Mouse (Mus musculus): Measurements from ENCODE around the gene Eef1b2. TPM values are rescaled to one million over a fixed set of nuclear protein-coding genes. Genes with fewer than 3 reads are reported as not detected.

Gene Eef1b2
- polyA plus RNA-seq, 1 experiment from 2014 or later = 338 TPM

DNA sequence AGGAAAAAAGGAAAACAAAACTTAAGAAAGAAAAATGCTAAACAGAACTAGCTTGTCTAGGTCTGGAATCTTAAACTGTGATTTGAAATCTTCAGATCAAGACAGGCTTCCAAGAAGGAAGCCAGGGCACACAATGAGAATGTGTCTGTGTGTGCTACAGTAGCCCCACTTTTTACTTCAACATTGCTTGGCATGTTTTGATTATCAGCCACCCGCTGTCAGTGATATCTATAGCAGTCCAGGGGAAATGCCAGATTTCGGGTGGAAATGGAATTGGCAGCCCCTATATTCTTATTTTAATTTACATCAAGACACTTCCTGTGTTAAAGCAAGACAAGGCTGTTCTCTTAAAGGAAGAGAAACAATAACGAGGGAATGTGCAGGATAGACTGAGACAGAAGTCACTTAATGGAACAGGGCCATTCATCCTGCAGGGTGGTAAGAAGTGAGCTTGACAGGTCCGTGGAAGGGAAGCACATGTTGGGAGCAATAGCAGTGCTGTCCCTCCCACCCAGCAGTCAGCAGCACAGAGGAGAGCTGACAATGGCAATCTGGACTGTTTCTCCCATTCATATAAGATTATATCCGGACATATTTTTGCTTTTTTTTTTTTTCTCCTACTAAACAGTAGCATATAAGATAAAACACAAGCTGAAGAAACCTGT, 19.4 kb downstream of the Eef1b2 start:
- Histone ChIP-seq H3K9me3 (peaks cover 6% of the 10 kb centered on the region; the same call in 1 of the 2 replicates), H3K4me1 (peaks cover 24% of the 10 kb centered on the region), H3K27me3 (replicated peaks) (no peaks in the 10 kb centered on the region), H3K36me3 (no peaks in the 10 kb centered on the region), H3K9ac (no peak overlapping the region), H3K27ac (replicated peaks) (no peak overlapping the region), H3K4me3 (no peak overlapping the region), H3K4me2 (no peak overlapping the region; the same call in 1 of the 2 replicates)
- WGBS = 39% methylated on average over 5 of the region's 5 CpGs
- ATAC-seq (ENCODE audit: extremely low read depth, insufficient number of reproducible peaks, low FRiP score, low TSS enrichment) = no peak

GRCm38 (mm10) chr1:63199387-63199786, 22.8 kb downstream of the Eef1b2 start:
- Histone ChIP-seq H3K9ac (no peak overlapping the region), H3K36me3 (no peaks in the 10 kb centered on the region), H3K4me2 (no peak overlapping the region), H3K27me3 (replicated peaks) (no peaks in the 10 kb centered on the region), H3K4me3 (no peak overlapping the region), H3K4me1 (peaks cover 10% of the 10 kb centered on the region), H3K27ac (replicated peaks) (no peak overlapping the region), H3K9me3 (peaks cover 6% of the 10 kb centered on the region; the same call in 1 of the 2 replicates)
- no peak for ATAC-seq (ENCODE audit: extremely low read depth, insufficient number of reproducible peaks, low FRiP score, low TSS enrichment)
- 84% methylated on average over 6 of the region's 6 CpGs for WGBS

DNA sequence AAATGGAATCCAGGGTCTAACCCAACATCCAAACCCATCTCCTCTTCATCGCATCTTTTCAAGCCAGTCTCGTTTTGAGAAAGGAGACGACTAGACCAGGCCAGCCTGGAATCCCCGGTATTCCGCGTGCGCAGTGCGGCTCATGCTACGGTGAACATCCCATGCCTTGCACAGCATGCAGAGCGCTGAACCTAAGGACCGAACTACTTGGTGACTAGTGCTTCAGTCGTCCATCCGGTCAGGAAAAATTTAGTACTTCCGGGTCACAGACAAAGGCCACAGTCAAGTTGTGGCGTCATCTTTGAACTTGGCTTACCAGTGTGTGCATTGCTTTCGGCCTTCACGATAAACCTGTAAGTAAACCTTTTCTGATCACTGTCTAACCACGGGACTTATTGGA, 23.7 kb downstream of the Eef1b2 start:
- Histone ChIP-seq H3K9me3 (peaks cover 6% of the 10 kb centered on the region; the same call in 1 of the 2 replicates), H3K4me2 (no peak overlapping the region), H3K4me3 (no peak overlapping the region), H3K9ac (no peak overlapping the region), H3K27ac (replicated peaks) (no peak overlapping the region), H3K4me1 (peaks cover 14% of the 10 kb centered on the region), H3K36me3 (no peaks in the 10 kb centered on the region), H3K27me3 (replicated peaks) (no peaks in the 10 kb centered on the region)
- WGBS = 86% methylated on average over 18 of the region's 18 CpGs
- no peak for ATAC-seq (ENCODE audit: extremely low read depth, insufficient number of reproducible peaks, low FRiP score, low TSS enrichment)

- no peaks in the 10 kb centered on the region for H3K36me3 ChIP-seq
- H3K9me3 ChIP-seq = peaks cover 6% of the 10 kb centered on the region; the same call in 1 of the 2 replicates
- ATAC-seq (ENCODE audit: extremely low read depth, insufficient number of reproducible peaks, low FRiP score, low TSS enrichment) = no peak
- H3K27me3 ChIP-seq (replicated peaks) = no peaks in the 10 kb centered on the region
- H3K9ac ChIP-seq = no peak overlapping the region
- H3K4me3 ChIP-seq = no peak overlapping the region
- WGBS = 68% methylated on average over 1 of the region's 1 CpGs
- H3K27ac ChIP-seq (replicated peaks) = no peak overlapping the region
- H3K4me2 ChIP-seq = no peak overlapping the region
- H3K4me1 ChIP-seq = peaks cover 9% of the 10 kb centered on the region
Observed at GRCm38 (mm10) chr1:63201672-63202071, 25.0 kb downstream of the Eef1b2 start.

GRCm38 (mm10) chr1:63203471-63203870, 26.8 kb downstream of the Eef1b2 start:
- peaks cover 9% of the 10 kb centered on the region for H3K4me1 ChIP-seq
- H3K36me3 ChIP-seq = no peaks in the 10 kb centered on the region
- no peak overlapping the region for H3K27ac ChIP-seq (replicated peaks)
- no peak overlapping the region for H3K9ac ChIP-seq
- H3K4me3 ChIP-seq = no peak overlapping the region
- peaks cover 6% of the 10 kb centered on the region; the same call in 1 of the 2 replicates for H3K9me3 ChIP-seq
- no peak for ATAC-seq (ENCODE audit: extremely low read depth, insufficient number of reproducible peaks, low FRiP score, low TSS enrichment)
- WGBS = 78% methylated on average over 1 of the region's 1 CpGs
- no peak overlapping the region for H3K4me2 ChIP-seq
- no peaks in the 10 kb centered on the region for H3K27me3 ChIP-seq (replicated peaks)

GRCm38 (mm10) chr1:63203950-63204659, 27.5 kb downstream of the Eef1b2 start:
- H3K4me1 ChIP-seq = peaks cover 9% of the 10 kb centered on the region

GRCm38 (mm10) chr1:63204660-63205394, 28.2 kb downstream of the Eef1b2 start:
- Histone ChIP-seq H3K27ac (replicated peaks) (peak overlapping the region; percentile 17; the same call in 1 of the 2 replicates), H3K36me3 (no peaks in the 10 kb centered on the region), H3K4me2 (no peak overlapping the region), H3K4me1 (peaks cover 9% of the 10 kb centered on the region), H3K9me3 (peaks cover 6% of the 10 kb centered on the region; the same call in 1 of the 2 replicates), H3K27me3 (replicated peaks) (no peaks in the 10 kb centered on the region), H3K4me3 (no peak overlapping the region), H3K9ac (no peak overlapping the region)
- no peak for ATAC-seq (ENCODE audit: extremely low read depth, insufficient number of reproducible peaks, low FRiP score, low TSS enrichment)
- WGBS = 32% methylated on average over 7 of the region's 7 CpGs

More at GRCm38 (mm10) chr1:63203950-63204659, 27.5 kb downstream of the Eef1b2 start:
- no peaks in the 10 kb centered on the region for H3K27me3 ChIP-seq (replicated peaks)
- no peak for ATAC-seq (ENCODE audit: extremely low read depth, insufficient number of reproducible peaks, low FRiP score, low TSS enrichment)
- H3K9ac ChIP-seq = no peak overlapping the region
- H3K36me3 ChIP-seq = no peaks in the 10 kb centered on the region
- H3K27ac ChIP-seq (replicated peaks) = peak overlapping the region; percentile 17; the same call in 1 of the 2 replicates
- H3K9me3 ChIP-seq = peaks cover 6% of the 10 kb centered on the region; the same call in 1 of the 2 replicates
- WGBS = 25% methylated on average over 7 of the region's 7 CpGs
- no peak overlapping the region for H3K4me2 ChIP-seq
- no peak overlapping the region for H3K4me3 ChIP-seq

DNA sequence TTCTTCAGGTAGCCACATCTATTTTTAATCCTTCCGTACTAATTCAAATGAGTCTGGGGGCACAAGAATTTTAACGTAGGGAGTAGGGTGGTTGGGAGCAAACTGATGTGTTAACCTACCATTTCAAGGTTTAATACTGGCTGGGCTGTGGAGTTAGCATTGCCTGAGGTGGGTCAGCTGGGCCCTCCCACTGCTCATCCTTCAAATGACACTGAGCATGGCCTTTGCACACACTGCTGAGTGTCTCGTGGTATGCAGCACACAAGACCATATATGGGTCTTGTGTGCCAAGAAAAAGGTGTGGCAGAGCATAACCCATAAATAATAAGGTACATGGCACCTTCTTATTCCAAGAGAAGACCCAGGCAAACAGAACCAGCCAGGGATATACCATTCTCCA, 31.0 kb downstream of the Eef1b2 start:
- no peak overlapping the region for H3K27ac ChIP-seq (replicated peaks)
- no peak overlapping the region for H3K9ac ChIP-seq
- H3K4me1 ChIP-seq = peaks cover 9% of the 10 kb centered on the region
- no peaks in the 10 kb centered on the region for H3K27me3 ChIP-seq (replicated peaks)
- no peak for ATAC-seq (ENCODE audit: extremely low read depth, insufficient number of reproducible peaks, low FRiP score, low TSS enrichment)
- H3K4me3 ChIP-seq = no peak overlapping the region
- WGBS = 75% methylated on average over 3 of the region's 3 CpGs
- H3K4me2 ChIP-seq = no peak overlapping the region
- no peaks in the 10 kb centered on the region for H3K9me3 ChIP-seq
- no peaks in the 10 kb centered on the region for H3K36me3 ChIP-seq

- ATAC-seq (ENCODE audit: extremely low read depth, insufficient number of reproducible peaks, low FRiP score, low TSS enrichment) = no peak
- H3K4me3 ChIP-seq = no peak overlapping the region
- peaks cover 9% of the 10 kb centered on the region; the same call in 1 of the 2 replicates for H3K27me3 ChIP-seq (replicated peaks)
- no peaks in the 10 kb centered on the region for H3K36me3 ChIP-seq
- 29% methylated on average over 6 of the region's 6 CpGs for WGBS
- H3K4me2 ChIP-seq = no peak overlapping the region
- H3K9me3 ChIP-seq = no peaks in the 10 kb centered on the region
- H3K9ac ChIP-seq = no peak overlapping the region
- H3K4me1 ChIP-seq = peaks cover 10% of the 10 kb centered on the region
- no peak overlapping the region for H3K27ac ChIP-seq (replicated peaks)
Observed at GRCm38 (mm10) chr1:63209861-63210529, 33.4 kb downstream of the Eef1b2 start.

GRCm38 (mm10) chr1:63213478-63214270, 37.0 kb downstream of the Eef1b2 start:
- ATAC-seq (ENCODE audit: extremely low read depth, insufficient number of reproducible peaks, low FRiP score, low TSS enrichment) = no peak
- Histone ChIP-seq H3K4me1 (peaks cover 10% of the 10 kb centered on the region), H3K27ac (replicated peaks) (no peak overlapping the region), H3K36me3 (no peaks in the 10 kb centered on the region), H3K9ac (peak overlapping the region; percentile 61; the same call in 1 of the 2 replicates), H3K4me2 (peak overlapping the region; percentile 62), H3K4me3 (peak overlapping the region; percentile 30), H3K27me3 (replicated peaks) (peaks cover 9% of the 10 kb centered on the region; the same call in 1 of the 2 replicates), H3K9me3 (no peaks in the 10 kb centered on the region)
- 22% methylated on average over 22 of the region's 22 CpGs for WGBS

Measured in heart, embryonic 13.5 days (tissue).